Mouse (Mus musculus) intestine, embryonic 16.5 days (tissue): ENCODE results near the gene Lfng. TPM values are rescaled to one million over a fixed set of nuclear protein-coding genes. Genes with fewer than 3 reads are reported as not detected.

ENCODE experiments used
- ATAC-seq: fragments of 200-750 bp; cut with Nextera tagmentation; 2 replicates; pipeline ENCODE4 v1.8.0; 2017; ENCODE audit warnings: moderate TSS enrichment, moderate library complexity
- H3K27ac ChIP-seq: fragments of 300-500 bp; sonication (generic); 2 replicates; pipeline ENCODE4 v1.5.1; 2014; ENCODE audit warnings: mild to moderate bottlenecking, low read length
- H3K27me3 ChIP-seq: fragments of 300-500 bp; sonication (generic); replicated peaks from 2 replicates; pipeline ENCODE4 v1.6.1; 2014; ENCODE audit warnings: low read length, control low read depth, mixed read lengths; ENCODE audit not compliant: control insufficient read depth, insufficient read depth
- H3K36me3 ChIP-seq: fragments of 300-500 bp; sonication (generic); 2 replicates; pipeline ENCODE4 v1.6.1; 2014; ENCODE audit warnings: low read length, control low read depth; ENCODE audit not compliant: control insufficient read depth, insufficient read depth
- H3K4me1 ChIP-seq: fragments of 300-500 bp; sonication (generic); 2 replicates; pipeline ENCODE4 v1.6.1; 2014; ENCODE audit warnings: low read length, control low read depth, mixed read lengths; ENCODE audit not compliant: control insufficient read depth, insufficient read depth
- H3K4me2 ChIP-seq: fragments of 300-500 bp; sonication (generic); 2 replicates; pipeline ENCODE4 v1.6.1; 2014; ENCODE audit warnings: low read depth, low read length, control low read depth
- H3K4me3 ChIP-seq: fragments of 300-500 bp; sonication (generic); 2 replicates; pipeline ENCODE4 v1.5.1; 2014; ENCODE audit warnings: mild to moderate bottlenecking, low read length
- H3K9ac ChIP-seq: fragments of 300-500 bp; sonication (generic); 2 replicates; pipeline ENCODE4 v1.6.1; 2014; ENCODE audit warnings: low read depth, low read length
- H3K9me3 ChIP-seq: fragments of 300-500 bp; sonication (generic); 2 replicates; pipeline ENCODE4 v1.6.1; 2016; ENCODE audit warnings: low read length, control low read depth; ENCODE audit not compliant: control insufficient read depth
- WGBS: fragments of 180-500 bp; shearing (Covaris S2); extraction: QIAGEN DNeasy Blood & Tissue Kit; methylation state at CpG from one replicate; pipeline ENCODE4 v1.1.7; 2014; 5-methylcytosine and 5-hydroxymethylcytosine counted together
- polyA plus RNA-seq: library from polyadenylated mRNA; unstranded; fragments of >200 nt; fragmentation: Nextera tagmentation; extraction: Ambion mirVana; gene quantifications from 2 replicates; pipeline ENCODE4 v1.2.1, GENCODE M21; 2015

Lfng gene
- polyA plus RNA-seq, 1 experiment from 2014 or later, result 13.4 TPM

DNA sequence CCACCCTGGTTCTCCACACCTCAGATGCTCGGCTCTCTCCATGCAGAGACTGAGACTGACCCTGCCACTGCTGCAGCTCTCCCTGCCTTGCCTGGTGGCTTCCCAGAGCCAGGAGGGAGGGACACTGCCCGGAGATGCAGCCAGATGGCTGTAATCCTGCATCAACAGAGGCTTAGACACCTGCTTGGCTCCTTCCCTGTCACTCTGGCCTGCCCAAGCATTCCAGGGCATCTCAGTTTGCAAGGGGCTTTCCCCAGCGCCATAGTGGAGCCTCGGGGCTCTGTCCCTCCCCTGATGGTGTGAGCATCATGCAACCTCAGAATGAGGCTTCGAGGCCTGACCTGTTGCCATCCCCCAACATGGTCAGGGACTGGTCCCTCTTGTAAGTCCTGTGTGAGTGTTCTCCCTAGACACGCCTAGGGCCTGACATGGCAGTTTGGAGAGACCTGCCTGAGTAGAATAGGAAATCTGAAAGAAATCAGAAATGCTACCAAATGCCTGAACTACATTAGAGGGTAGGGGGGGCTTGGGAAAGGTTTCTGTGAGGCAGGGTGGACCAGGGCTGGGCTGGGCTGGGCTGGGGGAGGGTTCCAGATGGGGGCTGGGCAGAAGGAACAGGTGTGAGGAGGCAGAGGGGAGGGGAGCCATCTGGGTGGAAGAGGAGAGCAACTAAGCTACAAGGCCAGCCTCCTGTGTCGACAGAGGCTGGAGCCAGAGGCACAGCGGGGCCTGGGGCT, 24.0 kb upstream of the Lfng start:
- Histone ChIP-seq H3K27me3 (no peaks in the 10 kb centered on the region), H3K4me3 (no peak overlapping the region), H3K4me1 (peaks cover 20% of the 10 kb centered on the region), H3K9me3 (no peaks in the 10 kb centered on the region), H3K27ac (no peak overlapping the region), H3K36me3 (no peaks in the 10 kb centered on the region), H3K4me2 (no peak overlapping the region), H3K9ac (no peak overlapping the region)
- WGBS, result 45% methylated on average over 8 of the region's 8 CpGs
- no peak for ATAC-seq

DNA sequence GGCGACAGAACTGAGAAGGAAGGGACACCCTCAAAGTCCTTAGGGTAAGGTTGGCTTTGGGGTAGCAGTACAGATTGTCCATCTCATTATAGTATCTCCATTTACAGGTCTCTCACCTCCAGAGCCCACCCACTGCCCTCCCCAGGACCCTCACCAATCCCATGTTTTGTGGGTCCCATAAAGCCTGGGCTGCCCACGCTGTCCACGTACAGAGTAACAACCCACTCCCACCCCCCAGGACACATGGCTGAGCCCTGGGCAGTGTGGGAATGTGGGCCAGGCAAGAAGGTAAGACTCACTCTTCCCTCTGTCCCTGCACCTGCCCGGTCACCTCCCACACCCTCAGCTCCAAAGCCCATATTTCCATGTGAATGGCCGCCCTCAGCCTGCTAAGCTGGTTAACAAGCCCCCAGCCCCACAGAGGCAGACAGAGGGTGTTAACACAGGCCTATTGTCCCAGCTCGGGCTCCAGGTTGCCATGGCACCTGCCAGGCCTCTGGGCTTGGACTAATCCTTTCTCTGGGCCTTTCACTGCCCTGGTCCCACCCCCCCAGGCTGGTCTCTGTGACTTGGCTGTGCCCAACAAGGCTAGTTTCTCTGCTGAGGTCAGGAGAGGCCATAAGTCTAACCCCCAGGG, 23.3 kb upstream of the Lfng start:
- peaks cover 20% of the 10 kb centered on the region for H3K4me1 ChIP-seq
- H3K9me3 ChIP-seq, result no peaks in the 10 kb centered on the region
- no peak overlapping the region for H3K4me2 ChIP-seq
- H3K27ac ChIP-seq, result no peak overlapping the region
- WGBS, result 60% methylated on average over 6 of the region's 6 CpGs
- H3K4me3 ChIP-seq, result no peak overlapping the region
- no peaks in the 10 kb centered on the region for H3K36me3 ChIP-seq
- no peak for ATAC-seq
- no peaks in the 10 kb centered on the region for H3K27me3 ChIP-seq
- H3K9ac ChIP-seq, result no peak overlapping the region

DNA sequence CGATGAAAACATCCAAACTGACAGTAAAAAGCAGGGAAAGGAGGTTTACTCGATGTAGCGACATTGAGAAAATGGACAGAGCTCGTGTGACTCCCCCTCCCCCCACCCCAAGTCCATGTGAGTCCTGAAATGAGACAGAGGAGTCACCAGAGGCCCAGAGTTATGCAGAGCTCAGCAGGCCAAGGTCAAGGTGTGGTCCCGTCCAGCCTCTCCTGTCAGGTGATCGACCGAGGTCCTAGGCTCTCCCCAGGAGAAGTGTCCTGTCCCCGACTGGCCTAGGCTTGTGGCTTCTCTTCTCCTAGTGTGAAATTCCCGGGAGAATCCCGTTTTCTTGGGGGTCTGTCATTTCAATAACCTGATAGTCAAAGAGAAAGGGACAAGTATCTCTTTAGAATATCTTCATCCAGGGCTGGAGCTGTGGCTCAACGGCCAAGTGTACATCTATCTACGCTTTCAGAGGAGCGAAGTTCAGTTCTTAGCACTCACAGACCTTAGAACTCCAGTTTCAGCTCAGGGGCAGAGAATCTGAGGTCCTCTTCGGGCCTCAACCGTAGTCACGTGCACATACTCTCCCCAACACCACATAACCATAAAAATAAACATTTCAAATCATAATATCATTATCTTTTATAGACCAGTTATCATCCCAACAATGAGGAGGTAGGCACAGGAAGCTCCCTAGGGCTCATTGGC, 17.9 kb upstream of the Lfng start:
- H3K4me2 ChIP-seq, result no peak overlapping the region
- no peaks in the 10 kb centered on the region for H3K27me3 ChIP-seq
- ATAC-seq, result peak; percentile 67
- H3K9ac ChIP-seq, result no peak overlapping the region
- no peak overlapping the region for H3K4me3 ChIP-seq
- H3K4me1 ChIP-seq, result 0 out of 2 replicates have a peak, but pooled peaks cover 2% of the 10 kb centered on the region
- H3K9me3 ChIP-seq, result no peaks in the 10 kb centered on the region
- H3K27ac ChIP-seq, result no peak overlapping the region
- 76% methylated on average over 16 of the region's 16 CpGs for WGBS
- no peaks in the 10 kb centered on the region for H3K36me3 ChIP-seq

DNA sequence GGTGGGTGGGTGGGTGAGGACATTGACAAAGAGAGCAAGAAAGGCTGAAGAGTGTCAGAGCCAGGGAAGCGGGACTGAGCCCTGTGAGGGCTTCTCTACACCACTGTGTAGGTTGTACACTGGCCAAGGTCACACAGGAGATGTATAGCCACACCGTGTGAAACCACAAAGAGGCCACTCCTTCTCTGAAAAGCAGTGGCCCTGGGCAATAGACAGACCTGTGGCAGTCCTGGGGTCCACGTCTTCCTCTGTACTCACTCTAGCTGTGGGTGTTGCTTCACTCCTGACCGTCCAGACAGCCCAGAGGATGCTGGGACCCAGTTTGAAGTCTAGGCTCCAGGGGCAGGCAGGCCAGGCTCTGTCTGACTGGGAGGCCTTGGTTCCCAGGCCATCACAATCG, 12.3 kb upstream of the Lfng start:
- Histone ChIP-seq H3K27me3 (no peaks in the 10 kb centered on the region), H3K4me3 (no peak overlapping the region), H3K4me2 (no peak overlapping the region), H3K4me1 (peaks cover 13% of the 10 kb centered on the region), H3K36me3 (no peaks in the 10 kb centered on the region), H3K9ac (no peak overlapping the region), H3K27ac (no peak overlapping the region), H3K9me3 (no peaks in the 10 kb centered on the region)
- no peak for ATAC-seq
- 77% methylated on average over 5 of the region's 5 CpGs for WGBS

DNA sequence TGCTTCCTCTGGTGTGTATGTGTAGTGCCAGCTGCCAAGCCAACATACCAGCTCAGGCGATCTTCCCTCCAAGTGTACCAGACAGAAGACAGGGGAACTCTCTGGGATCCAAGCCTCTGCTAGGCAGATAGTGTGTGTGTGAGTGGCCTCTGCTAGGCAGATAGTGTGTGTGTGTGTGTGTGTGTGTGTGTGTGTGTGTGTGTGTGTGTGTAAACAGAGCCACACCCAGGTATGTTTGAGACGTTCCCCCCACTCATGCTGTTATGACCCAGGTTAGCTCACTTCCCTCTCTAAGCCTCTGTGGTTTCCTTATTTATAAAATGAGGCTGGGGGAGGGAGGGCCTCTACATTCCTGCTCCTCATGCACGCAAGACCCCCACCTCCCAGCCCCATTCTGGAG, 10.7 kb upstream of the Lfng start:
- 37% methylated on average over 3 of the region's 3 CpGs for WGBS
- H3K27ac ChIP-seq, result peak overlapping the region; percentile 60

DNA sequence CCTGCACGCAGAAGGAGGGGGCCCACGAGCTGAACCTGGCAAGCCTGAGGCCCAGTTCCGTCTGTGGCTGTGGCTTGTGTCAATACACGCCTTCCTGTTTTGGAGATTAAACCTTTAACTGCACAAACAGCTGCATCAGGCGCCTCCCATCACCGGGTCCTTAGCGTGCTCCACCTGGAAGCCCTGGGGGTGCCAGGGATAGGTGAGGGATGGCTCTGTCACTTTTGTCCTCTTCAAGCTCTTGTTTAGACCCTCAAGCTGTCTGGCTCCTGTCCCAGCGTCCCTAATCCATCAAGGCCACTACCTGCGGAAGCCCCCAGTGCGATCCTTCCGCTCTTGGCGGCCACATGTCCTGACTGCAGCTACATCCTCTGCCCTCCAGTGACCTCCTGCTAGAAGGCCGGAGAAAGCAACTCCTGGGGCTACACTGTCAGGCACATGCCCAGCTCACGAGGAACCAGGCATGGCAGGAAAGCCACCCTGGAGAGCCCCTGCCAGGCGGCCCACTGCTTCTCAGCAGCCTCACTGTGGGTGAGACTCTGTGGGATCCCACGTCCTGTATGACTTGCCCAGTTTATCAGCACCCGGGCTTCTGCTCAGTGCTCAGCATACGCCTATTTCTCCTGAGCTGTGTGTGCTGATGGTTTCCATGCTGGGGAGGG, 10.1 kb upstream of the Lfng start:
- peak overlapping the region; percentile 42 for H3K9ac ChIP-seq
- 47% methylated on average over 18 of the region's 18 CpGs for WGBS
- no peak overlapping the region for H3K4me3 ChIP-seq
- ATAC-seq, result peak; percentile 64
- H3K9me3 ChIP-seq, result no peaks in the 10 kb centered on the region
- H3K36me3 ChIP-seq, result no peaks in the 10 kb centered on the region
- H3K27me3 ChIP-seq, result no peaks in the 10 kb centered on the region
- H3K4me2 ChIP-seq, result peak overlapping the region; percentile 17; the same call in 1 of the 2 replicates
- H3K4me1 ChIP-seq, result peaks cover 13% of the 10 kb centered on the region
- peak overlapping the region; percentile 60 for H3K27ac ChIP-seq

More for the DNA sequence above, 10.7 kb upstream of the Lfng start:
- peak overlapping the region; percentile 17; the same call in 1 of the 2 replicates for H3K4me2 ChIP-seq
- peak; percentile 41 for ATAC-seq
- H3K4me1 ChIP-seq, result peaks cover 13% of the 10 kb centered on the region
- no peak overlapping the region for H3K4me3 ChIP-seq
- no peaks in the 10 kb centered on the region for H3K36me3 ChIP-seq
- no peaks in the 10 kb centered on the region for H3K27me3 ChIP-seq
- no peaks in the 10 kb centered on the region for H3K9me3 ChIP-seq
- peak overlapping the region; percentile 42 for H3K9ac ChIP-seq

DNA sequence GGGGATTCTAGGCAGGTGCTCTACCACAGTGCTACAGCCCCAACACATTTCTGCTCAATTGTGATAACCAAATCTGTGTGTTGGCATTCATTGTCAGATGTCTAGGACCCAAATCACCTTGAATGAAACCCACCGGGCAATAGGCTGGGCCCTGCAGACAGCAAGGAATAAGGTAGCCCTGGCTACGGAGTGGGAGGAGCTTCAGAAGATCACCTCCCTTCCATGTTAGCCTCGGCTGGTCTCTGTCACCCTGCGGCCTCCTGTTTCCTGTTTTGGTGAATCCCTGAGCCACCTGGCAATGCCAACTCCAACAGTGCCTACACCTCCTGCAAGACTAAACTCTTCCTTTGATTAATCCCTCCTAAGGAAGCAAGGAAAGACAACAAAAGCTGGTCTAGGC, 9.3 kb upstream of the Lfng start:
- no peak for ATAC-seq
- H3K9ac ChIP-seq, result no peak overlapping the region
- no peaks in the 10 kb centered on the region for H3K36me3 ChIP-seq
- H3K27me3 ChIP-seq, result no peaks in the 10 kb centered on the region
- H3K4me3 ChIP-seq, result no peak overlapping the region
- H3K4me1 ChIP-seq, result peaks cover 19% of the 10 kb centered on the region
- H3K27ac ChIP-seq, result no peak overlapping the region
- no peak overlapping the region for H3K4me2 ChIP-seq
- no peaks in the 10 kb centered on the region for H3K9me3 ChIP-seq
- WGBS, result 82% methylated on average over 4 of the region's 4 CpGs

DNA sequence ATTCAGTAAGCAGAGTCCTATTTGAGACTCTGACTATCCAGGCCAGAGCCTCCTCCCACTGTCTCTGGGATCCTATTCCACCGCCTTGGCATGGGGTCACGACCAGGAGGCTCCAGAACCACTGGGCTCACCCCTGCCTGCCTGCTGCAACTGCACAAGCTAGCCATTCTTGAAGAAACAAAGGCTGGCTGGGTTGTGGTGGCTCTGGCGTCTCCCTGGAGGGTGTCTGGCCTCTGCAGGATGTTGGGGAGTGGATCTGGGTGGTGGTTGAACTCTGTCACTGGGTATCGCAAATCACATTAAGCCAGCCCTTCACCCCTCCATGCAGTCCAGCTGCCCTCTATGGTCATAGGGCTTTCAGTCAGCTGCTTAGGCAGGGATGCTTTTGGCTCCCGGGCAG, 7.2 kb upstream of the Lfng start:
- no peak for ATAC-seq
- H3K27ac ChIP-seq, result no peak overlapping the region
- WGBS, result 49% methylated on average over 5 of the region's 5 CpGs

DNA sequence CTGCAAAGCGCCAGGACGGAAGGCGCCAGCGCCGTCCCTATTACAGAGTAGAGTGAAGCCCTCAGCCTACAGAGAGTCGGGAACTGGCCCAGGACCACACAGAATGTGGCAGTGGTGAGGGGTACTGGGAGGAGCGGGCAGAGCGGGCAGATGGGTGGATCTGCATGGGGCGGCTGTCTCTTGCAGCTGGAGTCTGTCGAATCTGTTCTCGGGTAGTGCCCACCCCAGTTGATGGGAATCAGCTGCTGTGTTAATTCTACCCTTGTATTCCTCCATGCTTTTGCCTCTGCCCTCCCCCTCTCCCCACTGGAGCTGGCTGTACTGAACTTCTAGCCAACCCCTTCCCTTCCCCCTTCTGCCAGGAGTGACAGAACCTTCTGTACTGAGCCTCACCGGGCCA, 5.4 kb upstream of the Lfng start:
- H3K4me2 ChIP-seq, result no peak overlapping the region
- no peaks in the 10 kb centered on the region for H3K9me3 ChIP-seq
- no peaks in the 10 kb centered on the region for H3K36me3 ChIP-seq
- H3K4me1 ChIP-seq, result peaks cover 25% of the 10 kb centered on the region
- ATAC-seq, result no peak
- WGBS, result 70% methylated on average over 12 of the region's 12 CpGs
- H3K27me3 ChIP-seq, result peaks cover 4% of the 10 kb centered on the region; the same call in 1 of the 2 replicates
- no peak overlapping the region for H3K9ac ChIP-seq
- no peak overlapping the region for H3K27ac ChIP-seq
- no peak overlapping the region for H3K4me3 ChIP-seq

More for the DNA sequence above, 7.2 kb upstream of the Lfng start:
- Histone ChIP-seq H3K4me2 (no peak overlapping the region), H3K4me1 (peaks cover 20% of the 10 kb centered on the region), H3K36me3 (no peaks in the 10 kb centered on the region), H3K27me3 (0 out of 2 replicates have a peak, but pooled peaks cover 4% of the 10 kb centered on the region), H3K9me3 (no peaks in the 10 kb centered on the region), H3K4me3 (no peak overlapping the region), H3K9ac (no peak overlapping the region)
